Mouse (Mus musculus) embryo, embryonic 11 days (tissue): Measurements from ENCODE around the gene Efcab3.

Source experiments
- DNase-seq: peaks from one replicate; pipeline ENCODE4 v3.0.0-alpha.2; 2015

Gene Efcab3

DNA sequence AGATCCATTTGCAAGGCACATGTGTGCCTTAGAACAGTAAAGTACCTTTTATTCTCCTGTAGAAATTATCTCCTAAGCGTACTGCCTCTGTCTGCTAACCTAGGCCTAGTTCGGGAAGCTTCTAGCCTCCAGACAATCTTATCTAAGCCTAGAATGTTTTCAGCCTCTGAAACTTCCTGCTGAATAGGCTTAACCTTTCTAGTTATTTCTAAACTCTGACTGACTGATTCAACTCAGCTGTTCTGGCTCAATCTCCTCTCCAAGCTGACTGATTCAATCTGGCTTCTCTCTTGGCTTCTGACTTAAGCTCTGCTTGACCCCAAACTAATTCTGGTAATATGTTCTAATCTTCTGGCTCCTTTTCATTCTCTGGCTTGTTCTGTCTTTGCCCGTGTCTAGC, 86.0 kb downstream of the Efcab3 start:
- no peak for DNase-seq

GRCm38 (mm10) chr11:105149766-105150165, 86.4 kb downstream of the Efcab3 start:
- DNase-seq = no peak

- no peak for DNase-seq
Observed at GRCm38 (mm10) chr11:105150691-105151090, 87.3 kb downstream of the Efcab3 start.

GRCm38 (mm10) chr11:105151226-105152016, 88.0 kb downstream of the Efcab3 start:
- DNase-seq = peak; percentile 21

DNA sequence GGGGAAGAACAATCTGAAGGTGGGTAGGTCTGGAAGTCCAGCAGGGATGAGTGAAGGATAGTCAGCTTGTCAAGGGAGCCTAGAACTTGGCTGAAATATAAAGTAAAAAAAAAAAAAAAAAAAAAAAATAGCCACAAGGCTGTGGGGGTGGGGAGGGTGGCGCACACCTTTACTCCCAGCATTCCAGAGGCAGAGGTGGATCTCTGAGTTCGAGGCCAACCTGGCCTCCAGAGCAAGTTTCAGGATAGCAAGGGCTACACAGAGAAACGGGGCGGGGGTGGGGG, 88.6 kb downstream of the Efcab3 start:
- DNase-seq = no peak

DNA sequence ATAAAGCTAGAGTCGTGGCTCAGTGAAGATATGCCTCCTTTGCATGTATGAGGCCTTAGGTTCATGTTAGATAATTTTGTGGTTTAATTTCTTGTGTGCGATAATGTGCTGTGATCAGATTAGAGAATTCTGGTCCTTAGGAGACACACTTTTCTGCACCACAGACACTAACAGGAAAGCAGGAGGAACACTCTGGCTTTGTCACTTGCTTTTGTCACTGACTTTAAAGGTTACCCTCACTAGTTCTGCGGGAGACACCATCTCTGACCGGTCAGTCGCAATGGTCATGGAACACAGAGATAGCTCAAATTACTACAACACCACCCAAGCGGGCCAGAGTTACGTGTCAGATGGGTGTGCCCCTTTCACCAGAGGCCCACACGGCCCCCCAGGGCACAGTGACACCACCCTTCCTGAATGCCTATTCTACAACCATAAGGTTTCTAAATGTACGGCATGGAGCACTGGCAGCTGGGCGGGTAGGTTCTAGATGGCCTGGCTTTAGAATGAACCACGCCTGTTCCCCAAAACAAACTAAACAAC, 89.0 kb downstream of the Efcab3 start:
- no peak for DNase-seq

DNA sequence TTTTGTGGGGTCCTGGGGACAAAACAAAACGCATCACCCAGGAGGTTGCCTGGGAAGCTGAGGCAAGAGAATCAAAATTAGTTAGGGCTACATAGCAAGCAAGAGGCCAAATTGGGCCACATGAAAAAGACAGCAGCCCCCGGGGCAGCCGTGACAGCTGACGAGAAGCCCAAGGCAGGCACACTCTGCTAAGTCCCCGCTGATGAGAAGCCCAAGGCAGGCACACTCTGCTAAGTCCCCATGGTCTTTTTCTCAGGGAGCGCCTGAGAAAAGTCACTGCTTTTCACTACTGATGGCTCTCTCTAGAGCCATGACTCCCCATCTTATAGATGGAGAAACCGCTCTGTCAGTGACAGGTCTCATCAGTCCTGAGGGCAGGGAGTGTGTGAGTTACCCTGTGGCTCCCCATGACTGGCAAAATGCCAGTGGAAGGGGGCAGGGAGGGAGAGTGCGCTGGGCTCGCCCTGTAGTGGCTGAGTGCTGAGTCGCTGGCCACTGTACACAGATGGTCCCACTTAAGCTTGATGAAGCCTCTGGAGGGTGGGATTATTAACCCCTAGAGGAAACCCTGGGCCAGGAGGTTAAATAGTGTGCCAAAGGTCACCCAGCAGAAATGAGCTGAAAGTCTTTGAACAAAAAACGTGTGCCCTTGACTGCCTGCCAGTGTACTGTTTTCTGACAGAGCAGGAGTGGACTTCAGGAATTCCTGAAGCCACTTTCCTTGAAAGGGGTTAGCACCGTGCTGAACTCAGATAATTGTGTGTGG, 89.9 kb downstream of the Efcab3 start:
- peak; percentile 79 for DNase-seq

DNA sequence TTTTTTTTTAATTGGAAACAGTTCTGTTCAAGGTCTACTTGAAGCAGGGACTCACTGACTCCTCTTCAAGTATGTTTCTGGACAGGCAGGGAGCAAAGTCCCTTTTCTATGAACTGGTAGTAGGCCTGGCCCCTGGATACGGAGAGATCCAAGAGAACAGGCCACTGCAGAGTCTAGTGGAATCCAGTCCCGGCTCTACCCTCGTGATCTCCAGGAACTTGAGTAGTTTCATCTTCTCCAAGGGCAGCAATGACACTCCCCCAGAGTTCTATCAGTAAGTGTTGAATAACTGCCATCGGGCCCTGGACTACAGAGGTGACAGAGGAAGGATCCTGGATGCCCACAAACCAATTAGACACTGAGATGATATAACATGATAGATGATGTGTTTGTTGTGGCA, 92.5 kb downstream of the Efcab3 start:
- DNase-seq = no peak

DNA sequence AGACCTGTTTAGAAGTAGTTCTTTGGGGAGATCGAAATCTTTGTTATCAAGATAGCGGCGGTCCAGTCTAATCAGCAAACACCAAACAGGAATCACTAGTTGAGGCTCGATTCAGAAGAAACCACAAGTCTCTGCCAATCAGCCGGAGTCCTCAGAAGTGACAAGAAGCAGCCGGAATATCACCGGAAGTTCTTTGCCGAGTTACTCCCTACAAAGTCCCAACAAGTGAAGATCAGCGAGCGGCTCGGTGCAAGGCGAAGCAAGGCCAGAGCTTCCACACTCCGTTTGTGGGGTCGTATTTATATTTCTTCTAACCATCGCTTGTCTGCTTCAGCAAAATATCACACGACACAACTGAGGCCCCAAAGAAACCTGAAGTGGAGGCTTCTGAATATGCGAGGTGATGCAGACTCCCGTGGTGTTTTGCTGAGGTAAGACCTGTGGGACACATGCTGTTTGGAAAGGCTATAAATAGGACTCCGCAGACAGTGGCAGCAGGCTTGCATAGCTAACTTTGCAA, 93.4 kb downstream of the Efcab3 start:
- DNase-seq = no peak

DNA sequence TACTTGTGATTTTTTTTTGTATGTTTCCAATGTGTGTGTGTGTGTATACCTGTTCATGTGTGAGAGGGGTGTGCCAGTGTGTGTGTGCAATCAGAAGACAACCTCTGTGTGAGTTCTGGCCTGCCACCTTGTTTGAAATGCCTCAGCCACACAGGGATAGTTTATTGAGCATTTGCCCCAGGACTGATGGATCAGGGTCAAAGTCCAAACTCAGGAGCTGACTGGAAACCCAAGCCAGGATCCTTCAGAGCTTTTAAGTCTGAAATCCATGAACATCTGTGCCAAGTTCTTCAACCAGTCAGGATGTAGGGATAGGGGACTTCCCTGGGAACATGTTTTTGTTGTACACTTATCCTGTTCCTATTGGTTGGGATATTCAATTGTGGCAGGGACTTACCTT, 94.7 kb downstream of the Efcab3 start:
- DNase-seq = no peak

DNA sequence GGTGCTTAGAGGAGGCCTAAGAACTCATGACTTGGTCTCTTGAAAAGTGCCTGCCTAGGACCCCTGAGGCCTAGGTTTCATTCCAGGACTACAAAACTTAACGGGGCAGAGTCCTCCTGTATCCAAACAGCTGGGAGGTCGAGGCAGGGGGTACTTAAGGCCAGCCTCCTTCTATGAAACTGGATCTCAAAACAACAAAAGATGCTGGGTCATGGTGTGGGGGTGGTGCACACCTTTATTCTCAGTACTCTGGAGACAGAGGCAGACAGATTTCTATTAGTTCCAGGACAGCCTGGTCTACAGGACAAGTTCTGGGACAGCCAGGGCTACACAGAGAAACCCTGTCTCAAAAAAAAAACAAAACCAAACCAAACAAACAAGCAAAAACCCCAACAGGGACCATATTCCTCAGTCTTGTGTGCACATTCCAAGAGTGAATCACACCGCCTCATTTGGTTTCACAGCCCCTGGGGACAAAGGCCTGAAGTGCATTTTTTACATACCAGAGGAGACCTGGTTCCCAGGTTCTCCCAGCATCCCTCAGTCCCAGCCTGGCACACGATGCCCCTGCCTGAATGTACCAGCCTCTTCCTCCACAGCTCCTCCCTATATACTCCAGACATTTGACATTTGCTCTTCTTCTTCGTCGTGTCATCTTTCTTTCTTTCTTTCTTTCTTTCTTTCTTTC, 96.4 kb downstream of the Efcab3 start:
- no peak for DNase-seq

DNA sequence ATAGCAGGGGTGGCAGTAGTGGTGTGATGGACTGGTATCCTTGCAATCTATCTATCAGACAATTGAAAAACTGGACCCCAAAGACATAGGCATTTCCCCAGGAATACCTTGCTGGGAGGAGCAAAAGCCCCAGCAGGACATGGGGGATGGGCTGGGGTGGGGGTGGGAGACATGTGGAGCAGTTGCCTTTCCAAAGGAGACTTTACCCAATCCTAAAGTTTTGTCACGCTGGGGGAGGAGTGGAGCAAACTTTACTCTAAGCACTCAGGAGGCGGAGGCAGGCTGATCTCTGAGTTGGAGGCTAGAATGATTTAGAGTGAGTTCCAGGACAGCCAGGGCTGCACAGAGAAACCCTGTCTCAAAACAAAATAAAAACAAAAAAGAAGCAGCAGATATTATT, 98.0 kb downstream of the Efcab3 start:
- no peak for DNase-seq

- DNase-seq = no peak
Observed at GRCm38 (mm10) chr11:105164516-105165510, 101.4 kb downstream of the Efcab3 start.

- no peak for DNase-seq
Observed at GRCm38 (mm10) chr11:105166780-105167179, 103.4 kb downstream of the Efcab3 start.
